Mouse (Mus musculus) Patski (cell line): ENCODE results near the gene Desi1. TPM values are rescaled to one million over a fixed set of nuclear protein-coding genes. Genes with fewer than 3 reads are reported as not detected.

Source experiments
- ATAC-seq: fragments of 100-300 bp; one replicate; pipeline ENCODE4 v1.8.0; 2021
- CTCF ChIA-PET: fragments of 350-600 bp; sonication (Branson Sonifier 250); formaldehyde crosslinking; loops from one replicate; lab custom pipeline; 2022; ENCODE audit warnings: inconsistent platforms; lab: Charles Lee
- POLR2A ChIA-PET: fragments of 350-600 bp; sonication (Branson Sonifier 250); formaldehyde crosslinking; loops from one replicate; lab custom pipeline; 2022; ENCODE audit warnings: antibody characterized with exemption, inconsistent platforms; lab: Charles Lee
- DNase-seq: peaks from one replicate; pipeline ENCODE4 v3.0.0-alpha.2; 2011; ENCODE audit warnings: low read depth, low spot score
- H3K27me3 ChIP-seq: fragments of 371-371 bp; one replicate; pipeline ENCODE4 v1.5.1; 2021
- CTCF ChIP-seq: fragments of 100-300 bp; IDR thresholded peaks from one replicate; pipeline ENCODE4 v1.5.1; 2021
- in situ Hi-C: fragments of 300-500 bp; cut with MboI; formaldehyde crosslinking; loops from 3 replicates; pipeline ENCODE4 v1.11.1; 2018; ENCODE audit warnings: low pct_unique_long_range_greater_than_20kb, mixed read lengths
- polyA plus RNA-seq: library from polyadenylated mRNA; unstranded; gene quantifications from one replicate; pipeline ENCODE4 v1.2.3, GENCODE M21; 2021

The Desi1 gene
- polyA plus RNA-seq, 1 experiment from 2014 or later, result 57.0 TPM

DNA sequence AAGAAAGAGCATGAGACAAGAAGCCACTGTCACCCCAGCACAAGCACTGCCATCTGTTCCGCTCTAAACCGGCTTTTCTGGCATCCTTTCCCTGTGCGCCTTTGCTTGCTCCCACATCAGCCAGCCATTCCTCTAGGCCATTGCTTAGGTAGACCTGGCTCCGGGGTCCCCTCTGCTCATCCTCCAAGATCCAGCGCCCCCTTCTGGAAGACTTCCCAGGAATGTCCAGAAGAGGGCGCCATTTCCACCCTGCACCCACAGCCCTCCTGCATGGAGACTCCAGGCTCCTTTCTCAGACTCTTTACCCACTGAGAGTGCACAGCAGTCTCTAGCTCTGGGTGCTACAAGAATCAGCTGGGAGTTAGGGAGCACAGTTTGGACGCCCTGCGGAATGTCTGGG, 77.2 kb downstream of the Desi1 start:
- in situ Hi-C loops, result loop anchor here (5.0 kb wide), 1 partner anchor 41 kb away; no protein-coding TSS in a partner anchor
- DNase-seq (no peak), ATAC-seq (no peak)
- ChIA-PET CTCF (interaction anchor here (0.8 to 2.1 kb wide), 12 partner anchors 9 to 78 kb away, joined by 3 to 12 read pairs (median 4); partner anchors contain the start of genes 1700029P11Rik and Desi1), POLR2A (no interaction called here)
- no peaks in the 10 kb centered on the region for H3K27me3 ChIP-seq
- TF ChIP-seq CTCF, result no peak

DNA sequence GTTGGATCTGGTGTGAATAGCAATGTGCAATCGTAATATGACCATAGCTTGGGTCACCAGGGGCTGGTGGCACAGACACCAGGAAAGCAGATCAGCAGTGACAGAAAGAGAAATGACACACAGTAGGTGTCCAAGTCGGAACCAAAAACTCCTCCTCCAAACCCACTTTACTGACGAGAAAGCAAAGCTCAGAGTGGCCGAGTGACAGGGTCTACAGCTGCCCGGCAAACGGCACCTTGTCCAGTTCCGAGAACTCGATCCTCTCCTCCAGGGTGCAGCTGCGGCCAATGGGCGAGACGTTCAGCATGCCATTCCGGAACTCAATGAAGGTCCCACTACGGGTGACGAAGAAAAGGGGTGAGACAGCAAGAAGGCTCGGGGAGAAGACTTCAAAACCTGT, 78.2 kb downstream of the Desi1 start:
- DNase-seq (no peak), ATAC-seq (no peak)
- no peaks in the 10 kb centered on the region for H3K27me3 ChIP-seq
- in situ Hi-C loops, result loop anchor here (5.0 kb wide), 1 partner anchor 42 kb away; no protein-coding TSS in a partner anchor
- ChIA-PET CTCF (interaction anchor here (0.8 to 2.1 kb wide), 4 partner anchors 8 to 16 kb away, joined by 3 to 12 read pairs (median 3); no protein-coding TSS in a partner anchor), POLR2A (no interaction called here)
- TF ChIP-seq CTCF, result no peak

DNA sequence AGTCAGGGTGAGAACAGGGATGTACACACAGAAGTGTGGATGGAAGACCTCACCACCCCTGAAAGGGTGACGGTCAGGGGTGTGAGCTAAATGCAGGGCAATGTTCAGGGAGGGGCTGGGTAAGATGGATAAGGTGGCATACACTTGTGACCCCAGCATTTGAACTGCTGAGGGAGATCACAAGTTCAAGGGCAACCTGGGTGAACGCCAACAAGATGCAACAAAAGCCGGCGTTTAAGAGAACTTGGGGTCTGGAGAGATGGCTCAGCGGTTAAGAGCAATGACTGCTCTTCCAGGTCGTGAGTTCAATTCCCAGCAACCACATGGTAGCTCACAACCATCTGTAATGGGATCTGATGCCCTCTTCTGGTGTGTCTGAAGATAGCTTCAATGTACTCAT, 78.9 kb downstream of the Desi1 start:
- no peaks in the 10 kb centered on the region for H3K27me3 ChIP-seq
- ChIA-PET POLR2A (no interaction called here), CTCF (no interaction called here)
- TF ChIP-seq CTCF, result no peak
- no peak for DNase-seq
- no peak for ATAC-seq
- in situ Hi-C loops, result loop anchor here (5.0 kb wide), 1 partner anchor 43 kb away; no protein-coding TSS in a partner anchor

DNA sequence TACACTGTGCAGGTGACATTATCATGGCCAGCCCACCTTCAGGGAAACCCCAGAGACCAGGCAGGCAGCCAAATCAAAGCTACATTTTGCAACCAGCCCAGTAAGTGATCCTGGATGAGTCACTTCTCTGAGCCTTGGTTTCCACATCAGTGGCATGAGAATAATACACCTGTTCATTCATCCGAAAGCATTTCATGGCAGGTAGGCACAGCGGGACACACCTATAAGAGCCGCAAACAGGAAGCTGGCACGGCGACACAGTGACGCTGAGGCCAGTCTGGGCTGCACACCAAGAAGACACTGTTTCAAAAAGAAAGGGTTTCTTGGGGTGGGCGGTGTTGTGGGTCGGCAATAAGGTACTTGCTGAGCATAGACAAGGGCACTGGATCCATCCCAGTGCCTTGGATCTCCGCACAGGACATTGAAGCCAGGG, 79.5 kb downstream of the Desi1 start:
- TF ChIP-seq CTCF, result no peak
- no peaks in the 10 kb centered on the region for H3K27me3 ChIP-seq
- no peak for DNase-seq
- CTCF ChIA-PET, result interaction anchor here (1.1 kb wide), 1 partner anchor 17 kb away, joined by 4 read pairs; the partner anchor contains the start of gene Csdc2
- POLR2A ChIA-PET, result no interaction called here
- ATAC-seq, result peak; percentile 4
- in situ Hi-C loops, result no loop called here

DNA sequence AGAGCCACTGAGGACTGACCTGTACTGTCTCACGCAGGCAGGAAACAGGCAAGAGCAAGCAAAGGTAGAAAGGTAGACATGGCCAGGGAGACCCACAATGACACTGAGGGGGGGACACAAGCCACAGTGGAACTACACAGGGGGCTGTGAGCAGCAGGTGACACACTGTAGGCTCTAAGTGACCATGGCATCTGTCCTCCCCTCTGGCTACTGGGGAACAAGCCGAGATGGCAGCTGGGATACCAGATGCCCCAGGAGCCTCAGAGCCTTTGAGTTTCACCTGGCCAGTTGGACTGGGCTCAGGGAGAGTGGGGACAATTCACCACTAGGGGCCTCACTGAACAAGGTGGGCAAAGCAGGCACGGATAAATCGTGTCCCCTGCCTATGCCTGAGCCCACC, 81.4 kb downstream of the Desi1 start:
- ATAC-seq (no peak), DNase-seq (no peak)
- CTCF ChIA-PET, result no interaction called here
- POLR2A ChIA-PET, result no interaction called here
- TF ChIP-seq CTCF, result no peak
- in situ Hi-C loops, result no loop called here
- no peaks in the 10 kb centered on the region for H3K27me3 ChIP-seq

DNA sequence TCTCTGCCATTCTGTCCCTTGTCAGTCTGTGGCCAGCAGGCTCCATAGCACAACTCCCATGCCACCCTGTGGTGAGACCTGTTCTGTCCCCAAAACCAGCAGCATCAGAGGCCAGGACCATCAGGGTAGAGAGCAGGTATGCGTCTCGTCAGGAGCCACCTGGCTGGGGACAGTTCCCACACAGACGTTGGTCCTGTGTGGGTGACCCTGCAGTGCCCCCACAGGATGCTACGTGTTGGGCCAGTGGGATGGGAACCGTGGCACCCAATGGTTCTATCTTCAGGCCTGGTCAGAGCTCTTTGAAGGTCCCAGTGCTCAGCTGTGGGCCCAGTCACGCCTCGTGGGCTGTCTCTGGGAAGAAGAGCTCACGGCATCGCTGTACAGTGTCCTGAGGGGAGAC, 82.5 kb downstream of the Desi1 start:
- in situ Hi-C loops, result no loop called here
- no peak for ATAC-seq
- no peak for DNase-seq
- POLR2A ChIA-PET, result no interaction called here
- CTCF ChIA-PET, result no interaction called here
- no peak for TF ChIP-seq CTCF
- no peaks in the 10 kb centered on the region for H3K27me3 ChIP-seq

DNA sequence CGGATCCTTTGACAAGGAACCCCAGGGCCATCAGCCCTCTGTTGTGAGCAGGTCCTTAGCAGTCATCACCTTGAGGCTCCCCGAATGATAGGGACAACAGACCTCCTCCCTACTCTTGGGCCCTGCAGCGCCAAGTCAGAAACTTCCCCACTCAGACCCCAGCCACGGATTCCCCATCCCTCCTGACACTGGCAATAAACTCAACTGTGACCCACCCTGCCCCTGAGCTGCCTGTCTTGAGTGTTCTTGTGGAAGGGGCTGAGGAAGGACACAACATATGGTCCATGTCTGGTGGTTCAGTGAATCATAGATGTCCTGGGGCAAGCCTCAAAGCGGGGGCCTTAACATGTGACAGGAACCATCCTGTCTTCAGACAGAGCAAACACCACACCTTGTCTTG, 82.9 kb downstream of the Desi1 start:
- DNase-seq, result no peak
- H3K27me3 ChIP-seq, result no peaks in the 10 kb centered on the region
- ChIA-PET POLR2A (no interaction called here), CTCF (interaction anchor here (1.0 to 1.2 kb wide), 2 partner anchors 9 to 12 kb away, joined by 3 read pairs; no protein-coding TSS in a partner anchor)
- no peak for ATAC-seq
- TF ChIP-seq CTCF, result no peak
- in situ Hi-C loops, result no loop called here

DNA sequence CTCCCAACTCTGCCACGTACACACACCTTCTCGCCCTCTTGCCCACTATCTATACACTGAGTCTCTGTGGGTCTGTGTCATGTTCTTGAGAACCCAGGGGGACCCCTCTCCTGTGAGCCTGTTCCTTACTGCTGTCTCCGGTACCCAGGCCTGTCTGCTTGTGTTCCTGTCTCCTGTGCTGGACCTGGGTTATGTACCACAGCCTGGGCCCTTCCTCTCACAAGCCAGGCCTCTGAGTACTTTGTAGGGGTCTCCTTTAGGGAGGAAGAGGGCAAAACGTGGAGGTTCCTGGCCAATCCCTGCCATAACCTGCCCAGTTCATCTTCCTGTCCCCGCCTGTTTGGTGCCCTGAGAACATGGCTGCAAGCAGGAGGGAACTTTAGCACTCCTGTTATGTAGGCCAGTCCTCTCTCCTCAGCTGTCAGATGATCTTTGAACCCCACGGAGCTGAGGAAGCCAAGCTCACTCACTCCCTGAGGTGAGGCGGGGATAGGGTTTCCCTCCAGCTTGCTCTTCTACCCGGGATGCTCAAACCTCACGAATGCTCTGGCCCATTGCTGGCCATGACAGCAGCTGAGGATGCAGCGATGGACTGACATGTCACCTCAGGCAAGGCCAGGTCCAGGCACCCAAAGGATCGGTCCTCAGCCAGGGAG, 84.1 kb downstream of the Desi1 start:
- no peaks in the 10 kb centered on the region for H3K27me3 ChIP-seq
- POLR2A ChIA-PET, result no interaction called here
- DNase-seq (no peak), ATAC-seq (no peak)
- no peak for TF ChIP-seq CTCF
- in situ Hi-C loops, result no loop called here
- CTCF ChIA-PET, result interaction anchor here (1.0 to 1.4 kb wide), 3 partner anchors 10 to 11 kb away, joined by 3 to 5 read pairs (median 3); no protein-coding TSS in a partner anchor

DNA sequence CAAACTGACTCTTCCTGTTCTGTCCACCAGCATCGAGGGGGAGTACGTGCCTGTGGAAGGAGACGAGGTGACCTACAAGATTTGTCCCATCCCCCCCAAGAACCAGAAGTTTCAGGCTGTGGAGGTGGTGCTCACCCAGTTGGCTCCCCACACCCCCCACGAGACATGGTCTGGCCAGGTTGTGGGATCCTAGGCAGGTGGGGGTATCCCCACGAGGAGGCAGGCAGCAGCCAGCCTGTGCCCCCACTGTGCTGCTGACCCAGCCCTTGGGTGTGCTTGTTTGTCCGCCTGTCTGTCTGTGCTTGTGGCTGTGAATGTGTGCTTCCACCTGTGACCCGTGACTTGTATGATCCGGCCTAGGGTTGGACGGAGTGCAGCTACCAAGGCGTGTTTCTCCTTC, 84.6 kb downstream of the Desi1 start:
- no peak for ATAC-seq
- DNase-seq, result no peak
- POLR2A ChIA-PET, result no interaction called here
- in situ Hi-C loops, result no loop called here
- no peaks in the 10 kb centered on the region for H3K27me3 ChIP-seq
- CTCF ChIA-PET, result interaction anchor here (1.4 kb wide), 1 partner anchor 10 kb away, joined by 5 read pairs; no protein-coding TSS in a partner anchor
- TF ChIP-seq CTCF, result no peak

DNA sequence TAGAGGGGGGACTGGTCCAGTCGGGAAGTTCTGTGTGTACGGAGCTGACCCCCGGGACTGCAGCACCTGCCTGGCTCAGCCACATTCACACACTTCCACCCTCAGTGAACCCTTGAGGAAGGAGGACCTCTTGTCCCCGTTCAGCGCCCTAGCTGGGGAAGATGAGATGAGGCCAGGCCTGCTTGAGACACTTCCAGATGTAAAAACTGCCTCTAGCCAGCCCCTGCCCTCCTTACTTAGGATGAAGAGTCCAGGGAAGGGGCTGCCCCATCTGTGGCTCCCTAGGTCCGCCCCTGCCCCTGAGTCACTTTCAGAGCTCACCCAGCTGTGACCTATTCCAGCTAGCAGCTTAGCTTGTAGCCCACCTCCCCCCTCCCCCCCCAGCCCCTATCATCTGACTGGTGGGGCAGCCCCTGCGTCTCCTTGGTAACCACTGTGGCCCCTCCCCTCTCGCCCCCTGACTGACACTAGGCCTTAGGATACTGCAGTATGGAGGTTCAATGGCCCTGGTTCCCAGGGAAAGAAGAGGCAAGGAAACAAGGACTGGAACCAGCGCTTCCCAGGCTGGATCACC, 90.4 kb downstream of the Desi1 start:
- TF ChIP-seq CTCF, result no peak
- POLR2A ChIA-PET, result no interaction called here
- no peak for DNase-seq
- H3K27me3 ChIP-seq, result no peaks in the 10 kb centered on the region
- in situ Hi-C loops, result no loop called here
- no peak for ATAC-seq
- CTCF ChIA-PET, result interaction anchor here (1.4 kb wide), 1 partner anchor 16 kb away, joined by 3 read pairs; no protein-coding TSS in a partner anchor

Other genes with a start within 250 kb of the Desi1 start
- gene Tef, start 231.4 kb downstream of the Desi1 start, polyA plus RNA-seq, result 61.5 TPM
- 27.3 TPM for gene Tob2, start 175.1 kb downstream of the Desi1 start, polyA plus RNA-seq
- gene Phf5a, start 162.0 kb downstream of the Desi1 start, polyA plus RNA-seq, result 68.2 TPM
- 559 TPM for gene Aco2, start 161.6 kb downstream of the Desi1 start, polyA plus RNA-seq
- 154 TPM for gene Polr3h, start 107.6 kb downstream of the Desi1 start, polyA plus RNA-seq
- gene Csdc2, start 97.1 kb downstream of the Desi1 start, polyA plus RNA-seq, result 24.9 TPM
- 97.0 TPM for gene Pmm1, start 72.9 kb downstream of the Desi1 start, polyA plus RNA-seq
- not detected for gene 1700029P11Rik, start 53.3 kb downstream of the Desi1 start, polyA plus RNA-seq
- gene Xrcc6, start 46.0 kb downstream of the Desi1 start, polyA plus RNA-seq, result 48.0 TPM
- gene Snu13, start 13.7 kb upstream of the Desi1 start, polyA plus RNA-seq, result 120 TPM
- gene 4930407I10Rik, start 25.3 kb upstream of the Desi1 start, polyA plus RNA-seq, result not detected
- not detected for gene Mei1, start 36.1 kb upstream of the Desi1 start, polyA plus RNA-seq
- gene Ccdc134, start 94.1 kb upstream of the Desi1 start, polyA plus RNA-seq, result 18.0 TPM
- gene Srebf2, start 113.3 kb upstream of the Desi1 start, polyA plus RNA-seq, result 84.6 TPM
- 0.09 TPM for gene Shisa8, start 179.0 kb upstream of the Desi1 start, polyA plus RNA-seq
- gene Tnfrsf13c, start 190.5 kb upstream of the Desi1 start, polyA plus RNA-seq, result 0.03 TPM
- 17.7 TPM for gene Cenpm, start 210.9 kb upstream of the Desi1 start, polyA plus RNA-seq
- not detected for gene 1500009C09Rik, start 218.5 kb upstream of the Desi1 start, polyA plus RNA-seq
- 2.0 TPM for gene Sept3, start 241.0 kb upstream of the Desi1 start, polyA plus RNA-seq